Mouse (Mus musculus) spleen, adult 2 months (tissue): ENCODE measurements around the gene Ttc12. TPM values are rescaled to one million over a fixed set of nuclear protein-coding genes. Genes with fewer than 3 reads are reported as not detected.

Experiments
- DNase-seq, 2 experiments: peaks; one replicate each; pipeline versions ENCODE4 v3.0.0 to v3.0.0-alpha.2; 2012 to 2021; ENCODE audit warnings: low spot score in 2 of 2, low read depth in 1 of 2
- H3K27ac ChIP-seq: fragments of 200-500 bp; 2 replicates; pipeline ENCODE4 v1.5.1; 2012; ENCODE audit warnings: low read length, inconsistent platforms; ENCODE audit not compliant: insufficient read depth
- H3K27me3 ChIP-seq: fragments of 200-500 bp; 2 replicates; pipeline ENCODE4 v1.6.1; 2012; ENCODE audit warnings: mild to moderate bottlenecking, moderate library complexity, low read length, inconsistent platforms; ENCODE audit not compliant: control insufficient read depth, insufficient read depth
- H3K36me3 ChIP-seq: fragments of 200-500 bp; 2 replicates; pipeline ENCODE4 v1.6.1; 2012; ENCODE audit warnings: mild to moderate bottlenecking, low read length, inconsistent platforms; ENCODE audit not compliant: control insufficient read depth, insufficient read depth
- H3K4me1 ChIP-seq: fragments of 200-500 bp; 2 replicates; pipeline ENCODE4 v1.6.1; 2011; ENCODE audit warnings: inconsistent platforms; ENCODE audit not compliant: control insufficient read depth, insufficient read depth, insufficient read length
- H3K4me3 ChIP-seq: fragments of 200-500 bp; 2 replicates; pipeline ENCODE4 v1.5.1; 2011; ENCODE audit warnings: mild to moderate bottlenecking, inconsistent platforms; ENCODE audit not compliant: insufficient read depth, insufficient read length; ENCODE audit errors: extremely low read depth
- CTCF ChIP-seq: fragments of 200-500 bp; IDR thresholded peaks from 2 replicates; pipeline ENCODE4 v1.5.1; 2011; ENCODE audit warnings: mild to moderate bottlenecking, inconsistent platforms; ENCODE audit not compliant: insufficient read depth, insufficient read length, insufficient replicate concordance; ENCODE audit errors: extremely low read depth
- POLR2A ChIP-seq: fragments of 200-500 bp; IDR thresholded peaks from 2 replicates; pipeline ENCODE4 v1.6.1; 2011; ENCODE audit warnings: low read depth, low read length, inconsistent platforms
- WGBS: fragments of 180-500 bp; shearing (Covaris S2); methylation state at CpG from one replicate; pipeline ENCODE4 v1.1.7; 2018; 5-methylcytosine and 5-hydroxymethylcytosine counted together
- polyA plus RNA-seq: library from polyadenylated mRNA; depleted of rRNA; stranded (reverse); fragments of >200 nt; gene quantifications from 2 replicates; pipeline ENCODE4 v1.2.3, GENCODE M21; 2012

Ttc12 gene
- polyA plus RNA-seq, 1 experiment: 0.34 TPM

GRCm38 (mm10) chr9:49450491-49450890, 35.5 kb downstream of the Ttc12 start:
- TF ChIP-seq POLR2A: no peak
- TF ChIP-seq CTCF: no peak
- no peaks in the 10 kb centered on the region for H3K36me3 ChIP-seq
- 73% methylated on average over 3 of the region's 3 CpGs for WGBS
- H3K27me3 ChIP-seq: no peaks in the 10 kb centered on the region
- no peak for DNase-seq
- H3K4me3 ChIP-seq: no peak overlapping the region
- H3K4me1 ChIP-seq: no peaks in the 10 kb centered on the region
- H3K27ac ChIP-seq: no peak overlapping the region

- no peak for DNase-seq
- TF ChIP-seq CTCF (no peak), POLR2A (no peak)
- Histone ChIP-seq H3K27ac (no peak overlapping the region), H3K27me3 (no peaks in the 10 kb centered on the region), H3K36me3 (no peaks in the 10 kb centered on the region), H3K4me3 (no peak overlapping the region), H3K4me1 (no peaks in the 10 kb centered on the region)
- WGBS: 81% methylated on average over 3 of the region's 3 CpGs
These were observed 43.4 kb downstream of the Ttc12 start for GRCm38 (mm10) chr9:49442621-49443020.

- Histone ChIP-seq H3K4me1 (no peaks in the 10 kb centered on the region), H3K27me3 (no peaks in the 10 kb centered on the region), H3K27ac (no peak overlapping the region), H3K36me3 (no peaks in the 10 kb centered on the region), H3K4me3 (no peak overlapping the region)
- TF ChIP-seq CTCF: no peak
- no peak for TF ChIP-seq POLR2A
- no peak for DNase-seq
- WGBS: 49% methylated on average over 5 of the region's 5 CpGs
These were observed 58.5 kb downstream of the Ttc12 start for GRCm38 (mm10) chr9:49427478-49427877.

GRCm38 (mm10) chr9:49426921-49427320, 59.1 kb downstream of the Ttc12 start, which contains the start of gene Ankk1:
Gene Ankk1, minus strand, starts transcription at chr9:49427021.
- TF ChIP-seq POLR2A (no peak), CTCF (no peak)
- WGBS: 73% methylated on average over 7 of the region's 7 CpGs
- no peak for DNase-seq
- no peaks in the 10 kb centered on the region for H3K4me1 ChIP-seq
- H3K27ac ChIP-seq: no peak within 1 kb of the TSS
- no peaks in the 10 kb centered on the region for H3K36me3 ChIP-seq
- no peak within 1 kb of the TSS for H3K4me3 ChIP-seq
- no peaks in the 10 kb centered on the region for H3K27me3 ChIP-seq

GRCm38 (mm10) chr9:49425585-49425984, 60.4 kb downstream of the Ttc12 start:
- 63% methylated on average over 1 of the region's 1 CpGs for WGBS
- H3K4me3 ChIP-seq: no peak overlapping the region
- H3K27ac ChIP-seq: no peak overlapping the region
- DNase-seq: no peak
- no peaks in the 10 kb centered on the region for H3K36me3 ChIP-seq
- no peak for TF ChIP-seq POLR2A
- no peak for TF ChIP-seq CTCF
- no peaks in the 10 kb centered on the region for H3K27me3 ChIP-seq
- no peaks in the 10 kb centered on the region for H3K4me1 ChIP-seq

GRCm38 (mm10) chr9:49423866-49424265, 62.2 kb downstream of the Ttc12 start:
- Histone ChIP-seq H3K4me1 (no peaks in the 10 kb centered on the region), H3K27me3 (no peaks in the 10 kb centered on the region), H3K27ac (no peak overlapping the region), H3K36me3 (no peaks in the 10 kb centered on the region), H3K4me3 (no peak overlapping the region)
- 91% methylated on average over 5 of the region's 5 CpGs for WGBS
- no peak for DNase-seq
- no peak for TF ChIP-seq CTCF
- no peak for TF ChIP-seq POLR2A

GRCm38 (mm10) chr9:49410621-49411020, 75.4 kb downstream of the Ttc12 start:
- no peak overlapping the region for H3K27ac ChIP-seq
- H3K36me3 ChIP-seq: no peaks in the 10 kb centered on the region
- no peak overlapping the region for H3K4me3 ChIP-seq
- TF ChIP-seq POLR2A (no peak), CTCF (no peak)
- H3K27me3 ChIP-seq: no peaks in the 10 kb centered on the region
- DNase-seq: no peak
- 76% methylated on average over 5 of the region's 5 CpGs for WGBS
- H3K4me1 ChIP-seq: no peaks in the 10 kb centered on the region
